Mouse (Mus musculus): ENCODE data around the gene Ugt8a. TPM values are rescaled to one million over a fixed set of nuclear protein-coding genes. Genes with fewer than 3 reads are reported as not detected.
A peak's percentile ranks its signal among the peaks of the same experiment; 100 is the strongest.

Ugt8a gene
- polyA plus RNA-seq, 2 experiments = 0.29 to 0.88 TPM

GRCm38 (mm10) chr3:125874371-125874770 lies 64.0 kb downstream of the Ugt8a start:
- Histone ChIP-seq H3K27me3 (ENCODE audit: control insufficient read depth, insufficient read depth, low read length) (no peaks in the 10 kb centered on the region), H3K9ac (ENCODE audit: low read depth, low read length, severe bottlenecking) (no peak overlapping the region), H3K4me3 (replicated peaks; ENCODE audit: low read length) (no peak overlapping the region), H3K9me3 (ENCODE audit: control insufficient read depth, low read length) (no peaks in the 10 kb centered on the region), H3K4me2 (replicated peaks; ENCODE audit: low read depth, low read length, severe bottlenecking) (no peak overlapping the region), H3K27ac (replicated peaks; ENCODE audit: low read depth, low read length) (no peak overlapping the region), H3K36me3 (ENCODE audit: control insufficient read depth, insufficient read depth, low read length) (no peaks in the 10 kb centered on the region), H3K4me1 (ENCODE audit: control insufficient read depth, insufficient read depth, low read length) (no peaks in the 10 kb centered on the region)
- WGBS = 88% methylated on average over 4 of the region's 4 CpGs
- no peak for DNase-seq (ENCODE audit: low spot score)
- TF ChIP-seq POLR2A (IDR thresholded peaks at IDR 0.05; ENCODE audit: borderline replicate concordance, extremely low read depth, insufficient read depth, insufficient read length) = no peak
- ATAC-seq (ENCODE audit: low FRiP score, low read depth) = no peak

- no peaks in the 10 kb centered on the region for H3K27me3 ChIP-seq (ENCODE audit: control insufficient read depth, insufficient read depth, low read length)
- no peak for DNase-seq (ENCODE audit: low spot score)
- WGBS = 92% methylated on average over 4 of the region's 4 CpGs
Measured at GRCm38 (mm10) chr3:125869873-125870272, 68.5 kb downstream of the Ugt8a start.

GRCm38 (mm10) chr3:125861601-125862000 lies 76.8 kb downstream of the Ugt8a start:
- Histone ChIP-seq H3K4me2 (replicated peaks; ENCODE audit: low read depth, low read length, severe bottlenecking) (no peak overlapping the region), H3K4me3 (replicated peaks; ENCODE audit: low read length) (no peak overlapping the region), H3K4me1 (ENCODE audit: control insufficient read depth, insufficient read depth, low read length) (no peaks in the 10 kb centered on the region), H3K9me3 (ENCODE audit: control insufficient read depth, low read length) (no peaks in the 10 kb centered on the region), H3K36me3 (ENCODE audit: control insufficient read depth, insufficient read depth, low read length) (no peaks in the 10 kb centered on the region), H3K27me3 (ENCODE audit: control insufficient read depth, insufficient read depth, low read length) (no peaks in the 10 kb centered on the region), H3K9ac (ENCODE audit: low read depth, low read length, severe bottlenecking) (no peak overlapping the region), H3K27ac (replicated peaks; ENCODE audit: low read depth, low read length) (no peak overlapping the region)
- TF ChIP-seq POLR2A (IDR thresholded peaks at IDR 0.05; ENCODE audit: borderline replicate concordance, extremely low read depth, insufficient read depth, insufficient read length) = no peak
- ATAC-seq (ENCODE audit: low FRiP score, low read depth) (no peak), DNase-seq (ENCODE audit: low spot score) (no peak)
- 69% methylated on average over 3 of the region's 3 CpGs for WGBS

More at GRCm38 (mm10) chr3:125869873-125870272, 68.5 kb downstream of the Ugt8a start:
- no peak for ATAC-seq (ENCODE audit: low FRiP score, low read depth)
- TF ChIP-seq POLR2A (IDR thresholded peaks at IDR 0.05; ENCODE audit: borderline replicate concordance, extremely low read depth, insufficient read depth, insufficient read length) = no peak
- H3K4me1 ChIP-seq (ENCODE audit: control insufficient read depth, insufficient read depth, low read length) = no peaks in the 10 kb centered on the region
- H3K27ac ChIP-seq (replicated peaks; ENCODE audit: low read depth, low read length) = no peak overlapping the region
- H3K9me3 ChIP-seq (ENCODE audit: control insufficient read depth, low read length) = no peaks in the 10 kb centered on the region
- H3K4me3 ChIP-seq (replicated peaks; ENCODE audit: low read length) = no peak overlapping the region
- H3K4me2 ChIP-seq (replicated peaks; ENCODE audit: low read depth, low read length, severe bottlenecking) = no peak overlapping the region
- H3K9ac ChIP-seq (ENCODE audit: low read depth, low read length, severe bottlenecking) = no peak overlapping the region
- H3K36me3 ChIP-seq (ENCODE audit: control insufficient read depth, insufficient read depth, low read length) = no peaks in the 10 kb centered on the region

- no peaks in the 10 kb centered on the region for H3K36me3 ChIP-seq (ENCODE audit: control insufficient read depth, insufficient read depth, low read length)
- no peak overlapping the region for H3K4me2 ChIP-seq (replicated peaks; ENCODE audit: low read depth, low read length, severe bottlenecking)
- H3K27ac ChIP-seq (replicated peaks; ENCODE audit: low read depth, low read length) = no peak overlapping the region
- no peak for TF ChIP-seq POLR2A (IDR thresholded peaks at IDR 0.05; ENCODE audit: borderline replicate concordance, extremely low read depth, insufficient read depth, insufficient read length)
- H3K9ac ChIP-seq (ENCODE audit: low read depth, low read length, severe bottlenecking) = no peak overlapping the region
- WGBS = 24% methylated on average over 6 of the region's 6 CpGs
- DNase-seq (ENCODE audit: low spot score) = peak; percentile 80
- H3K27me3 ChIP-seq (ENCODE audit: control insufficient read depth, insufficient read depth, low read length) = no peaks in the 10 kb centered on the region
- H3K9me3 ChIP-seq (ENCODE audit: control insufficient read depth, low read length) = no peaks in the 10 kb centered on the region
- no peaks in the 10 kb centered on the region for H3K4me1 ChIP-seq (ENCODE audit: control insufficient read depth, insufficient read depth, low read length)
- no peak overlapping the region for H3K4me3 ChIP-seq (replicated peaks; ENCODE audit: low read length)
- ATAC-seq (ENCODE audit: low FRiP score, low read depth) = no peak
Measured at GRCm38 (mm10) chr3:125849163-125849872, 89.1 kb downstream of the Ugt8a start.

- H3K9me3 ChIP-seq (ENCODE audit: control insufficient read depth, low read length) = no peaks in the 10 kb centered on the region
- no peak overlapping the region for H3K4me2 ChIP-seq (replicated peaks; ENCODE audit: low read depth, low read length, severe bottlenecking)
- no peaks in the 10 kb centered on the region for H3K36me3 ChIP-seq (ENCODE audit: control insufficient read depth, insufficient read depth, low read length)
- no peak for TF ChIP-seq POLR2A (IDR thresholded peaks at IDR 0.05; ENCODE audit: borderline replicate concordance, extremely low read depth, insufficient read depth, insufficient read length)
- DNase-seq (ENCODE audit: low spot score) (no peak), ATAC-seq (ENCODE audit: low FRiP score, low read depth) (no peak)
- H3K9ac ChIP-seq (ENCODE audit: low read depth, low read length, severe bottlenecking) = no peak overlapping the region
- no peak overlapping the region for H3K4me3 ChIP-seq (replicated peaks; ENCODE audit: low read length)
- 81% methylated on average over 4 of the region's 4 CpGs for WGBS
- H3K27ac ChIP-seq (replicated peaks; ENCODE audit: low read depth, low read length) = no peak overlapping the region
- H3K4me1 ChIP-seq (ENCODE audit: control insufficient read depth, insufficient read depth, low read length) = no peaks in the 10 kb centered on the region
- no peaks in the 10 kb centered on the region for H3K27me3 ChIP-seq (ENCODE audit: control insufficient read depth, insufficient read depth, low read length)
Measured at GRCm38 (mm10) chr3:125828051-125828450, 110.4 kb downstream of the Ugt8a start.

Measured in limb, embryonic 14.5 days (tissue).